Mouse (Mus musculus) CH12.LX (cell line): ENCODE results near the gene Ankrd12. TPM values are rescaled to one million over a fixed set of nuclear protein-coding genes. Genes with fewer than 3 reads are reported as not detected.

Source experiments
- DNase-seq: peaks from one replicate; pipeline ENCODE4 v3.0.0-alpha.2; 2013; ENCODE audit errors: extremely low read depth
- H3K27ac ChIP-seq: 2 replicates; pipeline ENCODE4 v1.5.1; 2012; ENCODE audit warnings: low read depth, mild to moderate bottlenecking, control low read depth, moderate library complexity; ENCODE audit not compliant: insufficient read depth
- H3K27me3 ChIP-seq: replicated peaks from 2 replicates; pipeline ENCODE3; 2012; ENCODE audit warnings: inconsistent platforms
- H3K36me3 ChIP-seq, 2 experiments: replicated peaks in 1 of 2; 2 replicates each; pipeline versions ENCODE3 to v1.6.1; 2012; ENCODE audit warnings: inconsistent platforms in 1 of 2, low read length in 1 of 2, mild to moderate bottlenecking in 1 of 2, mixed read lengths in 1 of 2, moderate library complexity in 1 of 2; ENCODE audit not compliant: control insufficient read depth in 1 of 2, insufficient read depth in 1 of 2
- H3K4me1 ChIP-seq, 2 experiments: 2 replicates each; pipeline ENCODE4 v1.6.1; 2012; ENCODE audit warnings: inconsistent platforms in 1 of 2, moderate library complexity in 1 of 2; ENCODE audit not compliant: insufficient read depth in 2 of 2, control insufficient read depth in 1 of 2
- H3K4me2 ChIP-seq: 2 replicates; pipeline ENCODE4 v1.6.1; 2012; ENCODE audit warnings: low read depth, mild to moderate bottlenecking, control low read depth; ENCODE audit not compliant: poor library complexity, insufficient read depth, severe bottlenecking
- H3K4me3 ChIP-seq, 3 experiments: fragments of 150-350 bp in 1 of 3; sonication (generic) in 1 of 3; replicated peaks in 1 of 3; 2 replicates each; pipeline versions ENCODE3 to v1.5.1; 2011 to 2012; ENCODE audit warnings: low read depth in 2 of 3, low read length in 2 of 3, mild to moderate bottlenecking in 2 of 3, moderate library complexity in 2 of 3, control low read depth in 1 of 3, improper control_type of control experiment in 1 of 3, inconsistent platforms in 1 of 3, mixed read lengths in 1 of 3; ENCODE audit not compliant: poor library complexity in 1 of 3
- H3K79me2 ChIP-seq: replicated peaks from 2 replicates; pipeline ENCODE4 v1.6.1; 2012; ENCODE audit warnings: mild to moderate bottlenecking, moderate library complexity; ENCODE audit not compliant: control insufficient read depth, poor library complexity, insufficient read depth, severe bottlenecking; ENCODE audit errors: extremely low read depth
- H3K9ac ChIP-seq: 2 replicates; pipeline ENCODE4 v1.6.1; 2012; ENCODE audit warnings: low read depth, mild to moderate bottlenecking, control low read depth, moderate library complexity; ENCODE audit not compliant: insufficient read depth
- H3K9me3 ChIP-seq: replicated peaks from 2 replicates; pipeline ENCODE3; 2012; ENCODE audit warnings: low read length, inconsistent platforms, mixed read lengths
- CHD2 ChIP-seq: IDR thresholded peaks from 2 replicates; pipeline ENCODE4 v1.6.1; 2011; ENCODE audit warnings: low read length, improper control_type of control experiment
- CTCF ChIP-seq, 2 experiments: IDR thresholded peaks in 1 of 2; conservative IDR thresholded peaks in 1 of 2; 2 replicates each; pipeline ENCODE4 v1.5.1; 2011 to 2012; ENCODE audit warnings: low read depth in 2 of 2, low read length in 2 of 2, improper control_type of control experiment in 1 of 2, inconsistent platforms in 1 of 2, mild to moderate bottlenecking in 1 of 2, moderate library complexity in 1 of 2
- ETS1 ChIP-seq: conservative IDR thresholded peaks from 2 replicates; pipeline ENCODE4 v1.6.1; 2012; ENCODE audit warnings: low read depth, mild to moderate bottlenecking, inconsistent platforms, low read length, improper control_type of control experiment, moderate library complexity
- GABPA ChIP-seq: IDR thresholded peaks from 2 replicates; pipeline ENCODE4 v1.6.1; 2012; ENCODE audit warnings: low read depth, low read length, improper control_type of control experiment, inconsistent platforms; ENCODE audit not compliant: insufficient replicate concordance
- HCFC1 ChIP-seq: IDR thresholded peaks from 2 replicates; pipeline ENCODE4 v1.6.1; 2012; ENCODE audit warnings: low read depth, mild to moderate bottlenecking, inconsistent platforms, low read length, improper control_type of control experiment
- JUN ChIP-seq: IDR thresholded peaks from 2 replicates; pipeline ENCODE4 v1.6.1; 2011; ENCODE audit warnings: low read depth, mild to moderate bottlenecking, low read length, improper control_type of control experiment, moderate library complexity; ENCODE audit not compliant: insufficient read depth
- MAFK ChIP-seq: IDR thresholded peaks from 2 replicates; pipeline ENCODE4 v1.6.1; 2011; ENCODE audit warnings: low read length, improper control_type of control experiment; ENCODE audit not compliant: insufficient replicate concordance
- MAX ChIP-seq: IDR thresholded peaks from 2 replicates; pipeline ENCODE4 v1.6.1; 2011; ENCODE audit warnings: low read length, improper control_type of control experiment
- MAZ ChIP-seq: IDR thresholded peaks from 2 replicates; pipeline ENCODE4 v1.6.1; 2012; ENCODE audit warnings: low read depth, mild to moderate bottlenecking, inconsistent platforms, low read length, improper control_type of control experiment, moderate library complexity
- MXI1 ChIP-seq: IDR thresholded peaks from 2 replicates; pipeline ENCODE4 v1.6.1; 2011; ENCODE audit warnings: mild to moderate bottlenecking, low read depth, low read length, improper control_type of control experiment
- MYC ChIP-seq: IDR thresholded peaks from 2 replicates; pipeline ENCODE4 v1.6.1; 2011; ENCODE audit warnings: low read depth, mild to moderate bottlenecking, improper control_type of control experiment, low read length
- PAX5 ChIP-seq: IDR thresholded peaks from 2 replicates; pipeline ENCODE4 v1.6.1; 2012; ENCODE audit warnings: low read length, inconsistent platforms, mixed read lengths
- POLR2A ChIP-seq: IDR thresholded peaks from 2 replicates; pipeline ENCODE4 v1.6.1; 2011; ENCODE audit warnings: low read depth, mild to moderate bottlenecking, improper control_type of control experiment, low read length
- POLR2AphosphoS2 ChIP-seq: IDR thresholded peaks from 2 replicates; pipeline ENCODE4 v1.6.1; 2011; ENCODE audit warnings: low read depth, low read length, improper control_type of control experiment
- RCOR1 ChIP-seq: conservative IDR thresholded peaks from 2 replicates; pipeline ENCODE4 v1.6.1; 2012; ENCODE audit warnings: low read depth, mild to moderate bottlenecking, inconsistent platforms, low read length, improper control_type of control experiment
- SMC3 ChIP-seq: IDR thresholded peaks from 2 replicates; pipeline ENCODE4 v1.6.1; 2011; ENCODE audit warnings: low read depth, low read length, improper control_type of control experiment
- UBTF ChIP-seq: IDR thresholded peaks from 2 replicates; pipeline ENCODE4 v1.6.1; 2012; ENCODE audit warnings: low read depth, mild to moderate bottlenecking, inconsistent platforms, low read length, improper control_type of control experiment, moderate library complexity
- ZC3H11A ChIP-seq: IDR thresholded peaks from 2 replicates; pipeline ENCODE4 v1.6.1; 2012; ENCODE audit warnings: low read depth, mild to moderate bottlenecking, inconsistent platforms, low read length, improper control_type of control experiment
- ZKSCAN1 ChIP-seq: IDR thresholded peaks from 2 replicates; pipeline ENCODE4 v1.6.1; 2012; ENCODE audit warnings: low read depth, inconsistent platforms, low read length, improper control_type of control experiment, borderline replicate concordance
- ZMIZ1 ChIP-seq: IDR thresholded peaks from 2 replicates; pipeline ENCODE4 v1.6.1; 2012; ENCODE audit warnings: low read depth, mild to moderate bottlenecking, inconsistent platforms, low read length, improper control_type of control experiment
- ZNF384 ChIP-seq: IDR thresholded peaks from 2 replicates; pipeline ENCODE4 v1.6.1; 2012; ENCODE audit warnings: low read depth, low read length, improper control_type of control experiment, inconsistent platforms
- dilution Hi-C: fragments of 300-500 bp; cut with MboI; formaldehyde crosslinking; loops from 2 replicates; pipeline ENCODE4 v1.14.3; 2020; ENCODE audit warnings: low sequenced_read_pairs; ENCODE audit not compliant: extremely low pct_unique_long_range_greater_than_20kb, extremely low pct_ligation_motif_present
- in situ Hi-C: fragments of 300-500 bp; cut with MboI; formaldehyde crosslinking; loops from 3 replicates; pipeline ENCODE4 v1.14.3; 2019; ENCODE audit warnings: low sequenced_read_pairs, low pct_ligation_motif_present, low pct_unique_long_range_greater_than_20kb, mixed read lengths
- polyA plus RNA-seq: library from polyadenylated mRNA; unstranded; fragments of >175 nt; gene quantifications from 2 replicates; pipeline ENCODE4 v1.2.1, GENCODE M21; 2012; ENCODE audit warnings: low read depth; ENCODE audit not compliant: insufficient read length
- total RNA-seq, 2 experiments: library from RNA; depleted of rRNA; stranded (reverse); fragments of 300-350 nt in 1 of 2; fragments of >200 nt in 1 of 2; gene quantifications; 2 replicates each; pipeline ENCODE4 v1.2.3; 2012 to 2014

The Ankrd12 gene
- total and polyA plus RNA-seq, 3 experiments = 1.6 to 5.6 (median 1.7) TPM

- H3K4me3 ChIP-seq = no peak overlapping the region
- dilution Hi-C loops (no loop called here), in situ Hi-C loops (no loop called here)
- peaks cover 19 to 35% of the 10 kb centered on the region in 2 experiments for H3K36me3 ChIP-seq
- no peak overlapping the region for H3K9ac ChIP-seq
- H3K9me3 ChIP-seq = peaks cover 4% of the 10 kb centered on the region
- H3K79me2 ChIP-seq = no peaks in the 10 kb centered on the region
- no peaks in the 10 kb centered on the region for H3K27me3 ChIP-seq
- DNase-seq = no peak
- H3K4me2 ChIP-seq = no peak overlapping the region
- TF ChIP-seq UBTF = no peak
- no peak for TF ChIP-seq MXI1
- no peak for TF ChIP-seq JUN
- no peak for TF ChIP-seq ZC3H11A
- TF ChIP-seq ZKSCAN1 = no peak
- no peak for TF ChIP-seq POLR2AphosphoS2
- TF ChIP-seq ZNF384 = no peak
- TF ChIP-seq HCFC1 = no peak
- no peak for TF ChIP-seq MYC
- no peak for TF ChIP-seq PAX5
- no peak for TF ChIP-seq GABPA
- no peak for TF ChIP-seq CHD2
- H3K4me1 ChIP-seq = peaks cover 11 to 19% of the 10 kb centered on the region in 2 experiments
- H3K27ac ChIP-seq = no peak overlapping the region
These were observed 145.4 kb downstream of the Ankrd12 start for GRCm38 (mm10) chr17:65931525-65931924.

DNA sequence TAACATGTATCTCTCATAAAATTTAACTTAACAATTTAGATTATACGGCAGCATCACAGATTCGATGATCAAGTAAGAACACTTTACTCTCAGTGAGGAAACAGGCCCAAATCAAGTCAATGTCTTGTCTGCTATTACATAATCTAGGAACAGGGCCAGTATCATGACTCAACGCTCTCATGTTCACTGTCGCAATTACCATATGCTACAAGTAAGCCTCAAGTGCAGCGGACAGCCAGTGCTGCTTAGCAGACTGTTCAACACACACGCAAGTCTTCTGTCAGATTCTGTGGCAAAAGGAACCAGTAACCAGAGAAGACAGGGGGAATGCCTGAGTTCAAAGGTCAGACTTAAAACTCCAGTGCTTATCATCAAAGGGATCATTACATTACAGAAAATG lies 145.9 kb downstream of the Ankrd12 start:
- H3K36me3 ChIP-seq = peaks cover 25 to 41% of the 10 kb centered on the region in 2 experiments
- H3K79me2 ChIP-seq = no peaks in the 10 kb centered on the region
- H3K9ac ChIP-seq = no peak overlapping the region
- no peak overlapping the region for H3K27ac ChIP-seq
- dilution Hi-C loops = no loop called here
- H3K27me3 ChIP-seq = no peaks in the 10 kb centered on the region
- no peak for DNase-seq
- no peak overlapping the region for H3K4me3 ChIP-seq
- in situ Hi-C loops = no loop called here
- H3K4me1 ChIP-seq = peaks cover 11 to 13% of the 10 kb centered on the region in 2 experiments
- no peak overlapping the region for H3K4me2 ChIP-seq
- peaks cover 4% of the 10 kb centered on the region for H3K9me3 ChIP-seq
- TF ChIP-seq MAFK (no peak), RCOR1 (no peak), MAX (no peak), JUN (no peak), SMC3 (no peak), ETS1 (no peak), POLR2A (no peak), ZMIZ1 (no peak), MAZ (no peak), CTCF (conservative IDR thresholded peaks at IDR 0.05 in 1 of 2, IDR thresholded peaks at IDR 0.05 in 1 of 2; ENCODE audit: low read depth in 2 of 2, low read length in 2 of 2) (no peak), GABPA (no peak)
